Mouse (Mus musculus) heart, embryonic 13.5 days (tissue): ENCODE data around the gene Lsamp. TPM values are rescaled to one million over a fixed set of nuclear protein-coding genes. Genes with fewer than 3 reads are reported as not detected.

ENCODE experiments used
- ATAC-seq: fragments of 200-750 bp; cut with Nextera tagmentation; 2 replicates; pipeline ENCODE4 v1.8.0; 2017; ENCODE audit warnings: moderate TSS enrichment; ENCODE audit not compliant: insufficient number of reproducible peaks, low FRiP score, low TSS enrichment; ENCODE audit errors: extremely low read depth
- H3K27ac ChIP-seq: fragments of 300-500 bp; sonication (generic); replicated peaks from 2 replicates; pipeline ENCODE4 v1.5.1; 2015; ENCODE audit warnings: moderate library complexity, mild to moderate bottlenecking, inconsistent platforms
- H3K27me3 ChIP-seq: fragments of 300-500 bp; sonication (generic); replicated peaks from 2 replicates; pipeline ENCODE4 v1.6.1; 2015; ENCODE audit warnings: mild to moderate bottlenecking, inconsistent platforms
- H3K36me3 ChIP-seq: fragments of 300-500 bp; sonication (generic); 2 replicates; pipeline ENCODE4 v1.6.1; 2015; ENCODE audit warnings: mild to moderate bottlenecking, inconsistent platforms
- H3K4me1 ChIP-seq: fragments of 300-500 bp; sonication (generic); 2 replicates; pipeline ENCODE4 v1.6.1; 2015; ENCODE audit warnings: inconsistent platforms
- H3K4me2 ChIP-seq: fragments of 300-500 bp; sonication (generic); 2 replicates; pipeline ENCODE4 v1.6.1; 2015; ENCODE audit warnings: inconsistent platforms, mild to moderate bottlenecking, moderate library complexity
- H3K4me3 ChIP-seq: fragments of 300-500 bp; sonication (generic); 2 replicates; pipeline ENCODE4 v1.5.1; 2015; ENCODE audit warnings: moderate library complexity, mild to moderate bottlenecking, inconsistent platforms
- H3K9ac ChIP-seq: fragments of 300-500 bp; sonication (generic); 2 replicates; pipeline ENCODE4 v1.6.1; 2015; ENCODE audit warnings: inconsistent platforms, mild to moderate bottlenecking, moderate library complexity
- H3K9me3 ChIP-seq: fragments of 300-500 bp; sonication (generic); 2 replicates; pipeline ENCODE4 v1.6.1; 2016; ENCODE audit warnings: inconsistent platforms
- WGBS: fragments of 180-500 bp; shearing (Covaris S2); methylation state at CpG from one replicate; pipeline ENCODE4 v1.1.7; 2015; ENCODE audit warnings: mixed read lengths; 5-methylcytosine and 5-hydroxymethylcytosine counted together
- polyA plus RNA-seq: library from polyadenylated mRNA; unstranded; fragments of >200 nt; fragmentation: Nextera tagmentation; extraction: Ambion mirVana; gene quantifications from 2 replicates; pipeline ENCODE4 v1.2.1, GENCODE M21; 2015

Gene Lsamp
- polyA plus RNA-seq, 1 experiment from 2014 or later = 1.1 TPM

DNA sequence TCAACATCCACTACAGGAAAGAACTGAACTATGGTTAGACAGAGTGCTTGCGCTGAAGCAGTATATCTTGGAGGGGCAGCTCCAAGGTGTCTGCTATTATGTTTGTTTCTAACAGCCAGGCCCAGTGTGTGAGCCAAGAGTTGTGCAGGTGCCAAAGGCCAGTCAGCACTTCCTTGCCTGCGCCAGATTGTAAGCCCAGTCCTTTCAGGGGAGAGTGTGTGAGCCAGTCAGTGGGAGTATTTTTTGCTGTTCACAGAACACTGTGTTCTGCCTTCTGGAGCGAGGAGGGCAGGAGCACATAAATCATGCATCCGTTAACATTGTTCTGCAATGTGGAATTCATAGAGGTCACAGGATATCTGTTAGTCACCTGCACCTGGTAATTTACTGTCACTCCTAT is 1760.9 kb downstream of the Lsamp start:
- Histone ChIP-seq H3K4me3 (no peak overlapping the region), H3K27me3 (no peaks in the 10 kb centered on the region), H3K9ac (no peak overlapping the region), H3K36me3 (no peaks in the 10 kb centered on the region), H3K9me3 (no peaks in the 10 kb centered on the region), H3K4me2 (no peak overlapping the region), H3K27ac (no peak overlapping the region), H3K4me1 (0 out of 2 replicates have a peak, but pooled peaks cover 6% of the 10 kb centered on the region)
- ATAC-seq = no peak
- 51% methylated on average over 4 of the region's 4 CpGs for WGBS

DNA sequence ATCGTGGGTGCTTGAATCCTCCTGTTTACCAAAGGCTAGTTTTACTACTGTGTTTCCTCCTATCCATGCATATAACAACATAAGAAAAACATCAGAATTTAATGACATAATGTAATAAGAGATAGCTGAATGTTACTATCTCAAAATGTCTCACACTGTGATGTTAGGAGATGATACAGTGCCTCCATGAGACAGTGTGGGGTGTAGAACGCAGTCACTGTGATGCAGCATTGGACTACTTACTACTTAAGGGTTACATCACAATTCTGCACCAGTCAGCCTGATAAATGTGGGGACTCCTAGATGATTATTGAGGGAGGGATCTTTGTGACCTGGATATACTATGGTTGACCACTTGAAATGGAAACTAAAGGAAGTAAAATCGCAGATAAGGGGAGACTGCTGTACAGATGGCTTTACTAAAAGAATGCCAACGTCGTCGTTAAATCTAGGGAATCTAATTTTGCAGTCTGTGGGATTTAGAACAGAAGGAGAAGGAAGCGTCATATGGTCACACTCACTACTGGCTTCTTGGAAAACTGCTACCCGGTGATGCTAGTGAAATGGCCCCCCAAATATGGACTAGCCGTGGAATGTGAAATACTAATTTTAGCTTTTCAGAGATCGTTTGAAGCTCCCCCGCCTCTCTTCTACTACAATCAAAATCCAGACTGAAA is 1762.2 kb downstream of the Lsamp start:
- WGBS = 60% methylated on average over 11 of the region's 11 CpGs
- H3K9ac ChIP-seq = no peak overlapping the region
- ATAC-seq = no peak
- H3K27ac ChIP-seq = no peak overlapping the region
- no peaks in the 10 kb centered on the region for H3K27me3 ChIP-seq
- H3K4me1 ChIP-seq = 0 out of 2 replicates have a peak, but pooled peaks cover 6% of the 10 kb centered on the region
- no peaks in the 10 kb centered on the region for H3K9me3 ChIP-seq
- H3K36me3 ChIP-seq = no peaks in the 10 kb centered on the region
- H3K4me3 ChIP-seq = no peak overlapping the region
- no peak overlapping the region for H3K4me2 ChIP-seq

DNA sequence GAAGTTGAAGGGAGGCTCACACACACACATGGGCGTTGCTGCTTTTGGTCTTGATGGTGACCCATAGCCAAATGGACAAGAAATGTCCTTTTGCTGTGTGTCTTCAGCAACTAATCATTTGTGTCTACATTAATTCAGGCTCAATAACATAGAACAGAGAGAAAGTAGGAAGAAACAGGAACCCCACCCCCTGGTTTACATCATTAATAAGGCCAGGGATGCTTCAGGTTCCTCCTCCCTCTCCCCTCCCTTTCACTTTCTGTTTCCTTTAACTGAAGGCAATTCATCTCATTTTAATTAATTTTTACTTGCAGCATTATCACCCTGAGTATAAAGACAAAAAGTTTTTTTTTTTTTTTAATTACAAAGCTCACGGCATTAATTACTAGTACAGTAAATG is 1763.7 kb downstream of the Lsamp start:
- WGBS = 88% methylated on average over 2 of the region's 2 CpGs
- H3K27me3 ChIP-seq = no peaks in the 10 kb centered on the region
- no peak overlapping the region for H3K4me3 ChIP-seq
- 0 out of 2 replicates have a peak, but pooled peaks cover 6% of the 10 kb centered on the region for H3K4me1 ChIP-seq
- no peak overlapping the region for H3K4me2 ChIP-seq
- H3K9me3 ChIP-seq = no peaks in the 10 kb centered on the region
- ATAC-seq = no peak
- H3K9ac ChIP-seq = no peak overlapping the region
- H3K36me3 ChIP-seq = no peaks in the 10 kb centered on the region
- no peak overlapping the region for H3K27ac ChIP-seq

DNA sequence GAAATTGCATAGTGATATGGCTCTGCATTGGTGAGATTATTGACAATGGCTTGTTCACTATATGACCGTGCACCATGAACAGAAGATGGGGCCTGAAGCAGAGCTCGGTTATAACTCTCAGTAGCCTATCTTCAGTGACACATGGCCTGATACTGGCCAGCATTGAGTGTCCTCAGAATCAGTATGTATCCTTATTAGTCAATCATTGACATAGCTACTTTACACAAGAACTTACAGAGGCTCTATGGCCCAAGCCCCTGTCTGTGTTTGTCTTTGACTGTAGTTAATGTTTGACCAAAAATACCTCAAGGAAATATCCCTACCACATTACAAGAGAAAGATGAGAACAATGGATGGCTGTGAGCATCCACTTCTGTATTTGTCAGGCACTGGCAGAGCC is 1764.6 kb downstream of the Lsamp start:
- Histone ChIP-seq H3K4me1 (0 out of 2 replicates have a peak, but pooled peaks cover 6% of the 10 kb centered on the region), H3K9ac (no peak overlapping the region), H3K27me3 (no peaks in the 10 kb centered on the region), H3K4me2 (no peak overlapping the region), H3K4me3 (no peak overlapping the region), H3K36me3 (no peaks in the 10 kb centered on the region), H3K27ac (no peak overlapping the region), H3K9me3 (no peaks in the 10 kb centered on the region)
- 77% methylated on average over 2 of the region's 2 CpGs for WGBS
- ATAC-seq = no peak

DNA sequence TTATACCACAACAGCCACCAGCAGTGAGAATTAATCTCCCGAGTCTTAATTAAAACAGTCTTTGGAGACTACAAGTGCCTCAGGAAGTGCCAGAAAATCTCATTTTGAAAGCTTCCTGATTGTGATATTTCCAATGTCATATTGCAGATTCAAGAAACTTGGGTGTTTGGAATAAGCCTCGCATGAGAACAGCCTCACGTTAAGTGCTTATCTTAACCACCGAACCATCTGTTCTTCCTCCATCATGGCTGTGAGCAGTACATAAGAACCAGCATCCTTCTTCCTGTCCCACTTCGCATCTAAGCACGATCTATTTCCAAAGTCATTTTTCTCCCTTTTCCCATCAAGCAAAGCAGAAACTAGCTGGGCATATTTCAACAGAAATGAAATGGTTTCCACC is 1780.1 kb downstream of the Lsamp start:
- 53% methylated on average over 6 of the region's 6 CpGs for WGBS
- H3K4me2 ChIP-seq = no peak overlapping the region
- H3K36me3 ChIP-seq = no peaks in the 10 kb centered on the region
- no peak overlapping the region for H3K27ac ChIP-seq
- no peak overlapping the region for H3K9ac ChIP-seq
- no peaks in the 10 kb centered on the region for H3K27me3 ChIP-seq
- H3K9me3 ChIP-seq = no peaks in the 10 kb centered on the region
- ATAC-seq = no peak
- H3K4me3 ChIP-seq = no peak overlapping the region
- H3K4me1 ChIP-seq = no peaks in the 10 kb centered on the region

DNA sequence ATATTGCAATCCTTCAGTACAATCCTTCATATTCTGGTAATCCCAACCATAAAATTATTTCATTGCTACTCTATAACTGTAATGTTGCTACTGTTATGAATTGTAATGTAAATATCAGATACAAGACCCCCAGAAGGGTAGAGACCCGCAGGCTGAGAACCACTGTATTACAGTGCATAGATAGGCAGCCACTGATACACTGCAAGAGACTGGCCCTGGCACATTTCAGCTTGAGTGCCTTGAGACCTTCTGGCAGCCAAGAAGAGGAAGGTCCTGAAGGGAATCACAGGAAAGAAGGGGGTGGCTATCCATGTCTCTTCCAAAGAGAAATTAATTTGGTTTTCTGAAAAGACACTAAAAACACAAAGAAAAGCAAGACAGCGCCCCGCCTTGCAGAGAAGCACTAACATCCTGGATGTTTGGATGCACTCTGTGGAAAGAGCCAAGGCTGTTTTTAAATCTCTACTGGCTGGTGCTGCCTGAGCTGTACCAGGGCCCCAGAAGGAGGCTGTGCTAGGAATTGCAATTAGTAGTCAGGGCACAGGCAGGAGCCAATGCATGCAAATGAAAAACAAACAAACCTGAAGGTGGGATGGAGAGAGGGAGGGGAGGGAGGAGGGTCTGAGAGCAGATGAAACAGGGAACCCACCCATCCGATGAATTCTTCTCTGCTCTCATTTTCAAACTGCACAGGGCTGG is 1787.4 kb downstream of the Lsamp start:
- Histone ChIP-seq H3K27me3 (no peaks in the 10 kb centered on the region), H3K4me3 (no peak overlapping the region), H3K4me1 (peaks cover 18% of the 10 kb centered on the region), H3K4me2 (no peak overlapping the region), H3K36me3 (no peaks in the 10 kb centered on the region), H3K9me3 (no peaks in the 10 kb centered on the region), H3K9ac (no peak overlapping the region), H3K27ac (no peak overlapping the region)
- no peak for ATAC-seq
- WGBS = 55% methylated on average over 4 of the region's 4 CpGs

DNA sequence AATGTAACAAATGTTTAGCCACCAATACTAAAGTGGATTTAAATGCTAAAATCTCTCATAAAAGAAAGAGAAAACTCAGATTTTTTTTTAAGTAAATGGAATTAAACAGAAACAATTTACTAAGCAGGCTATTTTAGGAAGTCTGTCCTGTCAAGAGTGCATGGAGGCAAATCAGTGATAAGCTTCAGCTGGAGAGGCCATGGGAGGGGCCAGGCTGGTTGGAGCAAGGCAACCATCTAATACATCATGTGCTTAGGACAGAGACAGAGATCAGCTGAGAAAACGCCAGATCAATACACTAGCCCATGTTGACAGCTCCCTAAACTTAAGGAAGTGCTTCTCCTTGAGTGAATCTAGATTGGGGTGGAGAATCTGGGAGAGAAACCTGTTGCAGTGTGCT is 1793.4 kb downstream of the Lsamp start:
- no peaks in the 10 kb centered on the region for H3K36me3 ChIP-seq
- peak overlapping the region; percentile 33 for H3K4me2 ChIP-seq
- ATAC-seq = no peak
- H3K4me1 ChIP-seq = peaks cover 22% of the 10 kb centered on the region
- 24% methylated on average over 1 of the region's 1 CpGs for WGBS
- H3K4me3 ChIP-seq = no peak overlapping the region
- H3K9ac ChIP-seq = no peak overlapping the region
- H3K27ac ChIP-seq = no peak overlapping the region
- H3K27me3 ChIP-seq = no peaks in the 10 kb centered on the region
- H3K9me3 ChIP-seq = no peaks in the 10 kb centered on the region

DNA sequence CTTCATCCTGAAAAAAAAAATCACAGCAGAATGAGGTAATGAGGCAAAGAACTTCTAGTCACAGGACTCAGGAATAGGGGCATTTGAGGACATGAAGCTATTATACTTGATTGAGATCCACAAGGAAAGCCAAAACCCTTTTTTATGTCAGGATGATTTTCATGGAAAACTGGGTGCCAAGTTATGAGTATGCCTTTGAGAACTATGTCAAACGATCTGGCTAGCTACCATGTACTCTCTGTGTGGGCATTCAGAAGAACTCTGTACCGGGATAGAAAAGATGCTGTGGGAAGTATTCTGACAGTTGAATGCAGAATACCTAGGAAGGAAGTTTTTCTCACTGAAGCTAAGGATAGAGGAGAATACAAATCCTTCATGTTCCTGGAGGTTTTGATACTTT is 1801.4 kb downstream of the Lsamp start:
- no peaks in the 10 kb centered on the region for H3K36me3 ChIP-seq
- H3K9ac ChIP-seq = no peak overlapping the region
- no peaks in the 10 kb centered on the region for H3K9me3 ChIP-seq
- WGBS = 76% methylated on average over 2 of the region's 2 CpGs
- no peaks in the 10 kb centered on the region for H3K27me3 ChIP-seq
- ATAC-seq = no peak
- no peak overlapping the region for H3K4me3 ChIP-seq
- no peak overlapping the region for H3K4me2 ChIP-seq
- peaks cover 9% of the 10 kb centered on the region; the same call in 1 of the 2 replicates for H3K4me1 ChIP-seq
- H3K27ac ChIP-seq = no peak overlapping the region

DNA sequence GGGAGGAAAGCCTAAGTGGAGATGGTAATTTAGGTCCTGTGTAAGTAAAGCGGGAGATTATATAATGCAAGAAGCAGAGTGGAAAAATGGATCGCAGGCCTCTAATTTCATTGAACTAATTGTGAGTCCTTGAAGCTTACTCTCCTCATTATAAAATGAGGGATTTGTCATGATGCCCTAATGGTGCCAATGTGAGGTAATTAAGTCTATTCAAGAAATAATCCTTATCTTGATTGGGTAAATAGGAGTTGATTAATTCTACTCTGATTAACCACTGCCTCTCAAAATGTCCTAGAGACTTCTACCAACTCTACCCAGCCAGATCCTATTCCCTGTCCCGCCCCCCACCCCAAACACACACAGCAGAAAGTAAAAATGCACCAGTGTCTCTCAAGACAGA is 1802.5 kb downstream of the Lsamp start:
- Histone ChIP-seq H3K9ac (no peak overlapping the region), H3K4me2 (no peak overlapping the region), H3K36me3 (no peaks in the 10 kb centered on the region), H3K9me3 (no peaks in the 10 kb centered on the region), H3K4me3 (no peak overlapping the region), H3K4me1 (peaks cover 9% of the 10 kb centered on the region; the same call in 1 of the 2 replicates), H3K27me3 (no peaks in the 10 kb centered on the region), H3K27ac (no peak overlapping the region)
- ATAC-seq = no peak
- WGBS = 81% methylated on average over 3 of the region's 3 CpGs

DNA sequence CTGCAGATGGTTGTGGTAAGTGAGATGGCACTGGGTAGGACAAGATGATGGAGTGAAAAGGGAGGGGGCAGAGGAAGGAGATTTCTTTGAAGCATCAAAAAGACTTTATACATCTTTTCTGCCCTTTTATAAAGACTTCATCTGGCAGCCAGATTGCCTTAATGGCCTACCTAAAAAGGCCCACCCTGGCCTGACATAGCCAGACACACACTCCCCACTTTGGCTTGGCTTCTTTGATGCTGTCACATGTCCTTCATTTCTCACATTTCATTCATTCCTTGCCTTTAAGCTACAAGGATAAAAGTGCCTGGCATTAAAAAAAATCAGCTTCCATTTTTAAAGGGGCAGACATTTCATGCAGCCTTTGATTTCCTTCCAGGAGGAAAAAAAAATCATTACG is 1803.0 kb downstream of the Lsamp start:
- WGBS = 37% methylated on average over 1 of the region's 1 CpGs
- H3K27ac ChIP-seq = no peak overlapping the region
- no peaks in the 10 kb centered on the region for H3K36me3 ChIP-seq
- H3K4me2 ChIP-seq = no peak overlapping the region
- no peak overlapping the region for H3K4me3 ChIP-seq
- no peak overlapping the region for H3K9ac ChIP-seq
- H3K4me1 ChIP-seq = peaks cover 9% of the 10 kb centered on the region; the same call in 1 of the 2 replicates
- ATAC-seq = no peak
- no peaks in the 10 kb centered on the region for H3K27me3 ChIP-seq
- H3K9me3 ChIP-seq = no peaks in the 10 kb centered on the region

DNA sequence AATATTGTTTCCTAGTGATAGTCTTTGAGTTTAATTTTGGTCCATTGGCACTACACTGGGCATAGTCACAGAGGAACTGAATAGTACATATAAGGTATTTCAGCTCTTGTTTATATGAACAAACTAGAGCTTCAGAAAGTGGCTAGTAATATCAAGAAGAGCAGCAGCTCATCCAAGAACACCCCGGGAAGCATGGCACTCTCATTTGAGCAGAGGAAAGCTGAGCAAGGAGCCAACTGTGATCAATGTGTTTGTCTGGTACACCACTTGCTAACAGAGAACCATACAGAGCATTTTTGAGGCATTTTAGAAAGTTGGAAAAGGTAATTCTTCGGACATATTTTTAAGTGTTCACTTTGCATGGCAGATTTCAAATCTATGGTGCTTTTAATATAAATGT is 1805.9 kb downstream of the Lsamp start:
- WGBS = 74% methylated on average over 2 of the region's 2 CpGs

DNA sequence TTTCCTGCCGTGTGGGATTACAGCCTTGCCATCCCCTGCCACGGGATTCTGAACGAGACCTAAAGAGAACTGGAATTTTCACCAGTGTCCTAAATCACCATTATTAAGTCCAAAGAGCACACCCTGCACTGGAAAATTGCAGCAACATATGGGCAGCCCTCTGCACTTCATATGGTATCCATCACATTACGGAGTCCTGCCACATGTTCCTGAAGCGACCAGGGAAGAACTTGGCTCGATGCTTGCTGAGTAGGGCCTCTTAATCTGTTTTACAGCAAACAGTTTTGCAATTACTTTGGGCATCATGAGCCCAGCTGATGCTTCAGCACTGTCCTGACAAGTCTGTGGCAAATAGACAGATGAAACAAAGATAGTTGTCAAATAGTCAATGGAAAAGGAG is 1836.2 kb downstream of the Lsamp start:
- ATAC-seq = no peak

More for the DNA sequence above, 1805.9 kb downstream of the Lsamp start:
- no peak for ATAC-seq
- no peaks in the 10 kb centered on the region for H3K36me3 ChIP-seq
- no peak overlapping the region for H3K4me3 ChIP-seq
- no peaks in the 10 kb centered on the region for H3K27me3 ChIP-seq
- no peak overlapping the region for H3K9ac ChIP-seq
- H3K4me2 ChIP-seq = no peak overlapping the region
- H3K4me1 ChIP-seq = peaks cover 9% of the 10 kb centered on the region; the same call in 1 of the 2 replicates
- no peak overlapping the region for H3K27ac ChIP-seq
- H3K9me3 ChIP-seq = no peaks in the 10 kb centered on the region

More for the DNA sequence above, 1836.2 kb downstream of the Lsamp start:
- Histone ChIP-seq H3K27me3 (no peaks in the 10 kb centered on the region), H3K36me3 (no peaks in the 10 kb centered on the region), H3K4me2 (no peak overlapping the region), H3K27ac (no peak overlapping the region), H3K9me3 (no peaks in the 10 kb centered on the region), H3K4me1 (no peaks in the 10 kb centered on the region), H3K9ac (no peak overlapping the region), H3K4me3 (no peak overlapping the region)
- 83% methylated on average over 6 of the region's 6 CpGs for WGBS
